Mouse (Mus musculus) lung, postnatal 0 days (tissue): Measurements from ENCODE around the gene Syne2. TPM values are rescaled to one million over a fixed set of nuclear protein-coding genes. Genes with fewer than 3 reads are reported as not detected.

Experiments
- ATAC-seq: fragments of 200-750 bp; cut with Nextera tagmentation; 2 replicates; pipeline ENCODE4 v1.8.0; 2017; ENCODE audit warnings: moderate library complexity
- DNase-seq: peaks from one replicate; pipeline ENCODE4 v3.0.0-alpha.2; 2016; ENCODE audit warnings: low spot score
- H3K27ac ChIP-seq: fragments of 300-500 bp; sonication (generic); 2 replicates; pipeline ENCODE4 v1.5.1; 2014; ENCODE audit warnings: antibody characterized with exemption, mild to moderate bottlenecking, low read length, mixed read lengths
- H3K27me3 ChIP-seq: fragments of 300-500 bp; sonication (generic); replicated peaks from 2 replicates; pipeline ENCODE4 v1.6.1; 2014; ENCODE audit warnings: low read length, mixed read lengths; ENCODE audit not compliant: insufficient read depth
- H3K36me3 ChIP-seq: fragments of 300-500 bp; sonication (generic); 2 replicates; pipeline ENCODE4 v1.6.1; 2014; ENCODE audit warnings: low read length, mixed read lengths; ENCODE audit not compliant: insufficient read depth
- H3K4me1 ChIP-seq: fragments of 300-500 bp; sonication (generic); 2 replicates; pipeline ENCODE4 v1.6.1; 2014; ENCODE audit warnings: antibody characterized with exemption, low read depth, low read length, mixed read lengths; ENCODE audit not compliant: insufficient read depth
- H3K4me2 ChIP-seq: fragments of 300-500 bp; sonication (generic); replicated peaks from 2 replicates; pipeline ENCODE4 v1.6.1; 2014; ENCODE audit warnings: low read depth, mild to moderate bottlenecking, low read length, moderate library complexity, mixed read lengths
- H3K4me3 ChIP-seq: fragments of 300-500 bp; sonication (generic); 2 replicates; pipeline ENCODE4 v1.5.1; 2014; ENCODE audit warnings: low read depth, low read length
- H3K9ac ChIP-seq: fragments of 300-500 bp; sonication (generic); replicated peaks from 2 replicates; pipeline ENCODE4 v1.6.1; 2014; ENCODE audit warnings: low read depth, mild to moderate bottlenecking
- H3K9me3 ChIP-seq: fragments of 300-500 bp; sonication (generic); 2 replicates; pipeline ENCODE4 v1.6.1; 2016; ENCODE audit warnings: low read length, mixed read lengths
- CTCF ChIP-seq: IDR thresholded peaks from 2 replicates; pipeline ENCODE4 v1.5.1; 2016; ENCODE audit warnings: antibody characterized with exemption, mild to moderate bottlenecking
- EP300 ChIP-seq: IDR thresholded peaks from 2 replicates; pipeline ENCODE4 v1.6.1; 2016; ENCODE audit warnings: antibody characterized with exemption, mild to moderate bottlenecking, control low read depth
- WGBS: fragments of 180-500 bp; shearing (Covaris S2); extraction: QIAGEN DNeasy Blood & Tissue Kit; methylation state at CpG from one replicate; pipeline ENCODE4 v1.1.7; 2014; 5-methylcytosine and 5-hydroxymethylcytosine counted together
- polyA plus RNA-seq: library from polyadenylated mRNA; unstranded; fragments of >200 nt; fragmentation: Nextera tagmentation; extraction: Ambion mirVana; gene quantifications from 2 replicates; pipeline ENCODE4 v1.2.1, GENCODE M21; 2015

Gene Syne2
- polyA plus RNA-seq, 1 experiment from 2014 or later: 41.8 TPM

DNA sequence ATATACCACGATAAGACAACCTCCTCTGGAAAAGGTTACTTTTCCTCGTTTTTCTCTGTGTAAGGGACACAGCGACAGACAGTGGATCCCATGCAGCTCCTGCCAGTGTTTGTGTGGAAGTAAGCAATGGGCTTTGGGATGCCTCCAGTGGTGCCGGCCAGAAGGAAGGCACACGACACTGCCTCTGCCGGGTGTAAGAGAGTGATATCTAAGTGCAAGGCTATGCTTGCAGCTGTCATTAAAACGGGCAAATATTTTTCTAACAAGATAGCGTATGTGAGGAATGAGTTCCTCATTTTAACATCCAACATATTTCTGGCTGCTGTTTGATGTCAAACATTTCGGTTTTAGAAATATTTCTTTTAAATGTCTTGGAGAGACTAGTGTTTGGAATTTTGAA, 27.1 kb downstream of the Syne2 start:
- TF ChIP-seq EP300 (no peak), CTCF (peak; percentile 12; the same call in 1 of the 2 replicates)
- 37% methylated on average over 9 of the region's 9 CpGs for WGBS
- no peak overlapping the region for H3K4me2 ChIP-seq

DNA sequence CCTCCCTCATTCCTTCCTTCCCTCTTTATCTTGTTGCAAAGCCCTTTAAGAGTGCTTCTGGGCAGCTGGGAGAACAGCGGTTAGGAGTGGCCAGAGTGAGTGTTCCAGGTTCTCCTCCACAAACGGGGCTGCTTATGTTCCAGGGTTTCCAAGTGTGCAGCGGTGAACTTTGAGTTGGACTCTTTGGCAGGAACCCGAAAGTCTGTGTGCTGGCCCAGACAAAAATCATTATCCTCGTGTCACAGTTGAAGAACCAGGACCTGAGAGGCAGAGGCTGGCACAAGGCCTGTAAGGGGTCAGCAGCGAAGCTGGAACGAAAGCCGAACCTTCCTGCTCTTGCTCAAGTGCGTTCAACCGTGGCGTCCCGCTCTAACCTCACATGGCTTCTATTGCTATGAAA, 28.6 kb downstream of the Syne2 start:
- WGBS: 65% methylated on average over 12 of the region's 12 CpGs
- Histone ChIP-seq H3K27ac (no peak overlapping the region), H3K4me2 (no peak overlapping the region), H3K27me3 (no peaks in the 10 kb centered on the region), H3K4me3 (no peak overlapping the region), H3K9me3 (no peaks in the 10 kb centered on the region), H3K36me3 (no peaks in the 10 kb centered on the region), H3K9ac (no peak overlapping the region), H3K4me1 (no peaks in the 10 kb centered on the region)
- DNase-seq (peak; percentile 48), ATAC-seq (peak; percentile 58)
- TF ChIP-seq CTCF (no peak), EP300 (no peak)

More for the DNA sequence above, 27.1 kb downstream of the Syne2 start:
- Histone ChIP-seq H3K4me3 (no peak overlapping the region; the same call in 1 of the 2 replicates), H3K36me3 (no peaks in the 10 kb centered on the region), H3K27ac (no peak overlapping the region), H3K9me3 (no peaks in the 10 kb centered on the region), H3K9ac (no peak overlapping the region), H3K27me3 (no peaks in the 10 kb centered on the region), H3K4me1 (no peaks in the 10 kb centered on the region)
- DNase-seq (peak; percentile 30), ATAC-seq (no peak)

DNA sequence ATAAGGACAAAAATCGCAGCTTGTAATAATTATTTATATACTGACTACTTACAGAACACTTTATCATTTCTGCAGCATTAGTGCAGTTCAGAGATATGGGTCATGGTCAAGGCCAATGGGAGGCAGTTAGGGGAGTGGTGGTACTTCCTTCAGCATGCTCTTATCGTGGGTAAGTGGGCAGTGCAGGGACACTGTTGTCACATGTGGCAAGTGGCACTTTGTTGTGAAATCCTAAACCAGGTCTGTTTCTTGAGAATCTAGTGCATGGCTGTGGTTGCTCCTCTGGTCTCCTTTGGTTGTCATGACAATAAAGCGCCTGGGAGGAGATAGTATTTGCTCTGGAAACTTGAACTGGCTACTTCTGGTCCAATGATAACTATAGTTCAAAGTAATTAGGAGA, 32.3 kb downstream of the Syne2 start:
- Histone ChIP-seq H3K27me3 (no peaks in the 10 kb centered on the region), H3K36me3 (no peaks in the 10 kb centered on the region), H3K4me2 (no peak overlapping the region), H3K9ac (no peak overlapping the region), H3K27ac (no peak overlapping the region), H3K9me3 (no peaks in the 10 kb centered on the region), H3K4me3 (no peak overlapping the region), H3K4me1 (peaks cover 10% of the 10 kb centered on the region; the same call in 1 of the 2 replicates)
- 48% methylated on average over 3 of the region's 3 CpGs for WGBS
- DNase-seq (peak; percentile 60), ATAC-seq (peak; percentile 57)
- TF ChIP-seq EP300: no peak
- no peak for TF ChIP-seq CTCF

DNA sequence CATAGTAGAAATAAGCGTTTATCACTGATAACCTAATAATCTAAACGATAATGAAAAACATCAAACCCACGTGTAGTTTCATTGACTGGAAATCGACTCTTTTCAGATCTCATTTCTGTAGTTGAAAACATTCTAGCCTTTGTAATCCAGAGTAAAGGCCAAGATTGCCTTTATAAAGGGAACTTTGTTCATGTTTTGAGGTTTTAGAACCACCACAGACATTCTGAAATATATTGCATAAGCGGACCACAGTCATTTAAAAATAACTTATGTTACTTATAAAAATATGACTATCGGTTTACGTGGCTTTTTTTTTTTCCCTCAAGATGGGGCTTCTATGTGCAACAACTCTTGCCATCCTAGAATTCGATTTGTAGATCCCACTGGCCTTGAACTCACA, 33.5 kb downstream of the Syne2 start:
- H3K27ac ChIP-seq: no peak overlapping the region
- WGBS: 80% methylated on average over 8 of the region's 8 CpGs
- H3K9ac ChIP-seq: no peak overlapping the region
- no peak overlapping the region for H3K4me3 ChIP-seq
- H3K4me1 ChIP-seq: peaks cover 11% of the 10 kb centered on the region; the same call in 1 of the 2 replicates
- H3K36me3 ChIP-seq: no peaks in the 10 kb centered on the region
- H3K9me3 ChIP-seq: no peaks in the 10 kb centered on the region
- H3K4me2 ChIP-seq: no peak overlapping the region
- DNase-seq: no peak
- TF ChIP-seq CTCF (no peak), EP300 (no peak)
- no peaks in the 10 kb centered on the region for H3K27me3 ChIP-seq
- no peak for ATAC-seq

DNA sequence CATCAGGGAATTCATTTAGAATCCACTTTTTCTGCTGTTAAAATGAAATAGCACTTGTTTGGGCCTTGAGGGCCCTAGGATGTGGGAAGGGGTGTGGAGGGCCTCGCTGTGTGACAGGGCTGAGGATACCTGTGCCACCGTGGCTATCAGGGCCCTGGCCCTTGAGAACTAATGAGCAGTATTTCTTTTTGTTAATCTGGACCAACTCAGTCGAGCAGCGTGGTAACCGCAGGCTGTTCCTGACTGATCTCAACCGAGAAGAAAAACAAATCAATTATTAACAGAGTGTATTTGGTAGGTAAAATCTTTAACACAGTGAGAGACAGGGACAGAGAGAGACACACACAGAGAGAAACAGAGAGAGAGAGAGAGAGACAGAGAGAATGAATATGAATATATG, 34.5 kb downstream of the Syne2 start:
- DNase-seq: no peak
- Histone ChIP-seq H3K27ac (no peak overlapping the region), H3K36me3 (no peaks in the 10 kb centered on the region), H3K4me2 (no peak overlapping the region), H3K4me1 (peaks cover 11% of the 10 kb centered on the region; the same call in 1 of the 2 replicates), H3K9me3 (no peaks in the 10 kb centered on the region), H3K4me3 (no peak overlapping the region), H3K9ac (no peak overlapping the region), H3K27me3 (no peaks in the 10 kb centered on the region)
- no peak for ATAC-seq
- 38% methylated on average over 6 of the region's 6 CpGs for WGBS
- TF ChIP-seq EP300 (no peak), CTCF (no peak)

DNA sequence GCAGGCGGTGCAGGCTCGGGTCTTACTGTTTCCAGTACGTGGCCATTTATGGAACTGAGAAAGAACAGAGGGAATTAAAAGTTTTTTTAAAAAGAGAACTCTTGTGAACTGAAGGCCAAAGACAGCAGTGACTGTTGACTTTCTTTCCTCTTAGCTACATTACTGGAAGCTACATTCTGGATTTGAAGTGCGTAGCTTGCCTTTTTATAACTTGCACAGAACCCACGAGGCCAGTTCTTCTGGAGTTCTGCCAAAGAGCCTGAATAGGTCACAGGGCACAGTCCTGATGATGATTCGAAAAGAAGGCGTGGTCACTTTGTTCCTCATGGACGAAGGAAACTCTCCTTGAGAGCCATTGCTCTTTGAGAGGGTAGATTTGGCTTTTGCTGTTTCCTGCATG, 35.6 kb downstream of the Syne2 start:
- peak overlapping the region; percentile 46 for H3K4me2 ChIP-seq
- ATAC-seq (peak; percentile 67), DNase-seq (peak; percentile 79)
- H3K9me3 ChIP-seq: no peaks in the 10 kb centered on the region
- WGBS: 1% methylated on average over 8 of the region's 8 CpGs
- no peak overlapping the region for H3K9ac ChIP-seq
- H3K36me3 ChIP-seq: no peaks in the 10 kb centered on the region
- peaks cover 11% of the 10 kb centered on the region; the same call in 1 of the 2 replicates for H3K4me1 ChIP-seq
- H3K27ac ChIP-seq: peak overlapping the region; percentile 6
- no peak for TF ChIP-seq CTCF
- TF ChIP-seq EP300: no peak
- no peaks in the 10 kb centered on the region for H3K27me3 ChIP-seq
- peak overlapping the region; percentile 19; the same call in 1 of the 2 replicates for H3K4me3 ChIP-seq

DNA sequence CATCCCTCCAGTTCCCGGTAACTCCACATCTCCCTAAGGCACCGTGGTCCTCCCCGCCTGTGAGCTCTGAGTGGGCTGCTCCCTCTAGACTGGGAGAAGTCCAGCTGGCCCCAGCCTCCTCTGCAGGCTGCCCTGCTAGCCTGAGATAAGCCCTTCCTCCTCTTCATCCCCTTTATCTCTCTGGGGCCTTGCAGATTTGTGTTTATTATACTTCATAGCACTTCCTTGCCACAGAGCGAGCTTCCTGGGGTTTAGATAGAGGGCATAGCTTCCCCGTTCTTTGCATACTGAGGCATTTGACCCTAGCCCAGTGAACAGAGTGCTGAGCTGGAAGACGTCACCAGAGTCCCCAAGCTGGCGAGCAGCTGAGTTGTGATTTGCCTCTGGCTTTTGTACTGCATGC, 37.1 kb downstream of the Syne2 start:
- Histone ChIP-seq H3K27ac (0 out of 2 replicates have a peak overlapping the region, but pooled peaks have one; percentile 10), H3K4me1 (peaks cover 11% of the 10 kb centered on the region; the same call in 1 of the 2 replicates), H3K4me2 (no peak overlapping the region)

More for the DNA sequence above, 37.1 kb downstream of the Syne2 start:
- no peak for TF ChIP-seq CTCF
- H3K36me3 ChIP-seq: no peaks in the 10 kb centered on the region
- no peaks in the 10 kb centered on the region for H3K9me3 ChIP-seq
- DNase-seq (no peak), ATAC-seq (peak; percentile 37)
- H3K9ac ChIP-seq: no peak overlapping the region
- H3K27me3 ChIP-seq: no peaks in the 10 kb centered on the region
- no peak overlapping the region for H3K4me3 ChIP-seq
- WGBS: 32% methylated on average over 7 of the region's 7 CpGs
